Mouse (Mus musculus): ENCODE results near the gene Mpzl2.

The Mpzl2 gene

GRCm38 (mm10) chr9:45046973-45047372, 7.4 kb downstream of the Mpzl2 start:
- no peak for DNase-seq (ENCODE audit: low read depth, low spot score)
- Histone ChIP-seq H3K36me3 (ENCODE audit: control insufficient read depth, insufficient read depth, low read length, poor library complexity, severe bottlenecking) (no peaks in the 10 kb centered on the region), H3K27me3 (ENCODE audit: control insufficient read depth, insufficient read depth, low read length, poor library complexity, severe bottlenecking) (no peaks in the 10 kb centered on the region)

GRCm38 (mm10) chr9:45048511-45048910, 8.9 kb downstream of the Mpzl2 start:
- Histone ChIP-seq H3K27me3 (ENCODE audit: control insufficient read depth, insufficient read depth, low read length, poor library complexity, severe bottlenecking) (no peaks in the 10 kb centered on the region), H3K36me3 (ENCODE audit: control insufficient read depth, insufficient read depth, low read length, poor library complexity, severe bottlenecking) (no peaks in the 10 kb centered on the region)
- peak; percentile 71 for DNase-seq (ENCODE audit: low read depth, low spot score)

- no peaks in the 10 kb centered on the region for H3K27me3 ChIP-seq (ENCODE audit: control insufficient read depth, insufficient read depth, low read length, poor library complexity, severe bottlenecking)
- DNase-seq (ENCODE audit: low read depth, low spot score), result peak; percentile 23
- no peaks in the 10 kb centered on the region for H3K36me3 ChIP-seq (ENCODE audit: control insufficient read depth, insufficient read depth, low read length, poor library complexity, severe bottlenecking)
Measured at GRCm38 (mm10) chr9:45049731-45050130, 10.1 kb downstream of the Mpzl2 start.

GRCm38 (mm10) chr9:45050301-45050700, 10.7 kb downstream of the Mpzl2 start:
- no peak for DNase-seq (ENCODE audit: low read depth, low spot score)
- H3K36me3 ChIP-seq (ENCODE audit: control insufficient read depth, insufficient read depth, low read length, poor library complexity, severe bottlenecking), result no peaks in the 10 kb centered on the region

GRCm38 (mm10) chr9:45055082-45055713, 15.6 kb downstream of the Mpzl2 start, which contains the start of gene Mpzl3:
Gene Mpzl3, plus strand, starts transcription at chr9:45055186.
- Histone ChIP-seq H3K36me3 (ENCODE audit: control insufficient read depth, insufficient read depth, low read length, poor library complexity, severe bottlenecking) (no peaks in the 10 kb centered on the region), H3K27me3 (ENCODE audit: control insufficient read depth, insufficient read depth, low read length, poor library complexity, severe bottlenecking) (no peaks in the 10 kb centered on the region)
- DNase-seq (ENCODE audit: low read depth, low spot score), result peak; percentile 90

More at GRCm38 (mm10) chr9:45050301-45050700, 10.7 kb downstream of the Mpzl2 start:
- H3K27me3 ChIP-seq (ENCODE audit: control insufficient read depth, insufficient read depth, low read length, poor library complexity, severe bottlenecking), result no peaks in the 10 kb centered on the region

- no peak for DNase-seq (ENCODE audit: low read depth, low spot score)
- no peaks in the 10 kb centered on the region for H3K27me3 ChIP-seq (ENCODE audit: control insufficient read depth, insufficient read depth, low read length, poor library complexity, severe bottlenecking)
- H3K36me3 ChIP-seq (ENCODE audit: control insufficient read depth, insufficient read depth, low read length, poor library complexity, severe bottlenecking), result no peaks in the 10 kb centered on the region
Measured at GRCm38 (mm10) chr9:45058304-45058940, 18.8 kb downstream of the Mpzl2 start.

- DNase-seq (ENCODE audit: low read depth, low spot score), result no peak
- Histone ChIP-seq H3K36me3 (ENCODE audit: control insufficient read depth, insufficient read depth, low read length, poor library complexity, severe bottlenecking) (no peaks in the 10 kb centered on the region), H3K27me3 (ENCODE audit: control insufficient read depth, insufficient read depth, low read length, poor library complexity, severe bottlenecking) (no peaks in the 10 kb centered on the region)
Measured at GRCm38 (mm10) chr9:45060151-45060550, 20.6 kb downstream of the Mpzl2 start.

- no peaks in the 10 kb centered on the region for H3K36me3 ChIP-seq (ENCODE audit: control insufficient read depth, insufficient read depth, low read length, poor library complexity, severe bottlenecking)
- no peak for DNase-seq (ENCODE audit: low read depth, low spot score)
Measured at GRCm38 (mm10) chr9:45062677-45063076, 23.1 kb downstream of the Mpzl2 start.

GRCm38 (mm10) chr9:45064421-45064820, 24.8 kb downstream of the Mpzl2 start:
- no peak for DNase-seq (ENCODE audit: low read depth, low spot score)
- Histone ChIP-seq H3K36me3 (ENCODE audit: control insufficient read depth, insufficient read depth, low read length, poor library complexity, severe bottlenecking) (peaks cover 2% of the 10 kb centered on the region; the same call in 1 of the 2 replicates), H3K27me3 (ENCODE audit: control insufficient read depth, insufficient read depth, low read length, poor library complexity, severe bottlenecking) (no peaks in the 10 kb centered on the region)

More at GRCm38 (mm10) chr9:45062677-45063076, 23.1 kb downstream of the Mpzl2 start:
- no peaks in the 10 kb centered on the region for H3K27me3 ChIP-seq (ENCODE audit: control insufficient read depth, insufficient read depth, low read length, poor library complexity, severe bottlenecking)

- Histone ChIP-seq H3K36me3 (ENCODE audit: control insufficient read depth, insufficient read depth, low read length, poor library complexity, severe bottlenecking) (peaks cover 2% of the 10 kb centered on the region), H3K27me3 (ENCODE audit: control insufficient read depth, insufficient read depth, low read length, poor library complexity, severe bottlenecking) (no peaks in the 10 kb centered on the region)
- DNase-seq (ENCODE audit: low read depth, low spot score), result no peak
Measured at GRCm38 (mm10) chr9:45066735-45067134, 27.1 kb downstream of the Mpzl2 start.

- Histone ChIP-seq H3K27me3 (ENCODE audit: control insufficient read depth, insufficient read depth, low read length, poor library complexity, severe bottlenecking) (no peaks in the 10 kb centered on the region), H3K36me3 (ENCODE audit: control insufficient read depth, insufficient read depth, low read length, poor library complexity, severe bottlenecking) (peaks cover 2% of the 10 kb centered on the region)
- no peak for DNase-seq (ENCODE audit: low read depth, low spot score)
Measured at GRCm38 (mm10) chr9:45071800-45072199, 32.2 kb downstream of the Mpzl2 start.

GRCm38 (mm10) chr9:45077859-45078258, 38.3 kb downstream of the Mpzl2 start:
- H3K27me3 ChIP-seq (ENCODE audit: control insufficient read depth, insufficient read depth, low read length, poor library complexity, severe bottlenecking), result no peaks in the 10 kb centered on the region
- H3K36me3 ChIP-seq (ENCODE audit: control insufficient read depth, insufficient read depth, low read length, poor library complexity, severe bottlenecking), result no peaks in the 10 kb centered on the region
- peak; percentile 60 for DNase-seq (ENCODE audit: low read depth, low spot score)

- no peaks in the 10 kb centered on the region for H3K27me3 ChIP-seq (ENCODE audit: control insufficient read depth, insufficient read depth, low read length, poor library complexity, severe bottlenecking)
- H3K36me3 ChIP-seq (ENCODE audit: control insufficient read depth, insufficient read depth, low read length, poor library complexity, severe bottlenecking), result no peaks in the 10 kb centered on the region
- peak; percentile 82 for DNase-seq (ENCODE audit: low read depth, low spot score)
Measured at GRCm38 (mm10) chr9:45079011-45079410, 39.4 kb downstream of the Mpzl2 start, which contains the start of gene Jaml. Gene Jaml, plus strand, starts transcription at chr9:45079183.

- Histone ChIP-seq H3K36me3 (ENCODE audit: control insufficient read depth, insufficient read depth, low read length, poor library complexity, severe bottlenecking) (no peaks in the 10 kb centered on the region), H3K27me3 (ENCODE audit: control insufficient read depth, insufficient read depth, low read length, poor library complexity, severe bottlenecking) (no peaks in the 10 kb centered on the region)
- DNase-seq (ENCODE audit: low read depth, low spot score), result no peak
Measured at GRCm38 (mm10) chr9:45083132-45083531, 43.5 kb downstream of the Mpzl2 start.

GRCm38 (mm10) chr9:45084556-45084955, 45.0 kb downstream of the Mpzl2 start:
- peak; percentile 24 for DNase-seq (ENCODE audit: low read depth, low spot score)
- no peaks in the 10 kb centered on the region for H3K36me3 ChIP-seq (ENCODE audit: control insufficient read depth, insufficient read depth, low read length, poor library complexity, severe bottlenecking)
- no peaks in the 10 kb centered on the region for H3K27me3 ChIP-seq (ENCODE audit: control insufficient read depth, insufficient read depth, low read length, poor library complexity, severe bottlenecking)

All from splenic B cell, adult 2 months (primary cell).